In the genomic region with DNA sequence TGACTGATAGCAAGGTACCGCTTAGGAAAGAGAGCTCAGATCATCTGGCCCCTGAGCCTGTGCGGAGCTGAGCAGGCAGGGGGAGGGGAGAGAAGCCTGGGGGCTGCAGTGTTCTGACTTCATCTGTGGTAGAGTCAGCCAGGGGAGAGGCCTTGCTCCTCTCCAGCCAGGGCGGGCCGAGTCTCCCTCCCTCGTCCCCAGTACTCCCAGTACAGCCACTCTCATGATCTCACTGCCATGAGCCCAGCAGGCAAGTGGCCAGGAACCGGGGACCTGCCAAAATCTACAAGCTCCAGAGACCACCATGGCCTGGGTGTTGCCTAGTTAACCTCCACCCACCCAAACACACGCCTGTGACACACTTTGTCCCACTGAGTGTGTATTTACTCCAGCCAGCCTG, we compare ENCODE assay signal across 8 mouse cellular contexts. TPM values are rescaled to one million over a fixed set of nuclear protein-coding genes. Genes with fewer than 3 reads are reported as not detected.
DNase-seq lines count a peak whose midpoint lies in the region; ATAC-seq lines count a peak whose summit lies in the region.

No protein-coding gene starts in this region.

- peak; percentile 38 for DNase-seq in kidney, postnatal 10 days
- DNase-seq in kidney, postnatal 36 days: no peak
- DNase-seq in embryonic facial prominence, embryonic 10.5 days (ENCODE audit: low spot score): no peak
- peak; percentile 67 for DNase-seq in heart, adult 8-10 months (ENCODE audit: low spot score)
- no peak for DNase-seq in kidney, adult 11 months
- DNase-seq in layer of hippocampus, postnatal 25 days (ENCODE audit: extremely low spot score in 1 of 2, low spot score in 1 of 2): no peak
- DNase-seq in left cerebral cortex, postnatal 36 days (ENCODE audit: low spot score in 2 of 2): no peak

- H3K4me2 ChIP-seq in lung, embryonic 16.5 days (ENCODE audit: low read depth, low read length): no peak overlapping the region

- H3K4me3 ChIP-seq in embryonic facial prominence, embryonic 10.5 days: no peak overlapping the region
- H3K4me3 ChIP-seq in lung, embryonic 16.5 days (ENCODE audit: low read length): no peak overlapping the region

- H3K27ac ChIP-seq in embryonic facial prominence, embryonic 10.5 days (replicated peaks): peak overlapping the region; percentile 74
- H3K27ac ChIP-seq in lung, embryonic 16.5 days (ENCODE audit: low read length): peak overlapping the region; percentile 34; the same call in 1 of the 2 replicates

- ATAC-seq in lung, embryonic 16.5 days (ENCODE audit: low read depth): no peak; the same call in 1 of the 2 replicates

- H3K4me1 ChIP-seq in embryonic facial prominence, embryonic 10.5 days: peaks cover 59% of the 10 kb centered on the region
- peaks cover 41% of the 10 kb centered on the region for H3K4me1 ChIP-seq in lung, embryonic 16.5 days (replicated peaks; ENCODE audit: control insufficient read depth, insufficient read depth, low read length)

- intact Hi-C loops in left cerebral cortex, postnatal 36 days (cut with DNase I): no loop called here

- no peaks in the 10 kb centered on the region for H3K9me3 ChIP-seq in embryonic facial prominence, embryonic 10.5 days
- H3K9me3 ChIP-seq in lung, embryonic 16.5 days (ENCODE audit: control insufficient read depth, low read length): peaks cover 2% of the 10 kb centered on the region; the same call in 1 of the 2 replicates

- no peaks in the 10 kb centered on the region for H3K27me3 ChIP-seq in embryonic facial prominence, embryonic 10.5 days (replicated peaks; ENCODE audit: low read depth, poor library complexity, severe bottlenecking)
- H3K27me3 ChIP-seq in lung, embryonic 16.5 days (ENCODE audit: control insufficient read depth, insufficient read depth, low read depth, low read length): no peaks in the 10 kb centered on the region

- no peaks in the 10 kb centered on the region for H3K36me3 ChIP-seq in embryonic facial prominence, embryonic 10.5 days (replicated peaks)
- no peaks in the 10 kb centered on the region for H3K36me3 ChIP-seq in lung, embryonic 16.5 days (ENCODE audit: control insufficient read depth, insufficient read depth, low read length)

- peak overlapping the region; percentile 21; the same call in 1 of the 2 replicates for H3K9ac ChIP-seq in lung, embryonic 16.5 days (ENCODE audit: low read length)

- whole genome bisulfite sequencing in embryonic facial prominence, embryonic 10.5 days: 52% methylated on average over 7 of the region's 7 CpGs
- 42% methylated on average over 7 of the region's 7 CpGs for WGBS in lung, embryonic 16.5 days

RNA-seq across cellular contexts. Expression of a gene that starts 29.1 kb away (rescaled TPM):
- polyA plus RNA-seq in embryonic facial prominence, embryonic 10.5 days (2016; fragmentation: Nextera tagmentation; extraction: Ambion mirVana): 152 and 154 TPM in 2 replicates
- 100 to 1,000 TPM; 144 to 157 (median 149) TPM for total RNA-seq in heart, adult 8-10 months (2022)
- polyA plus RNA-seq in lung, embryonic 16.5 days (2015; fragmentation: Nextera tagmentation; extraction: Ambion mirVana): 134 and 138 TPM in 2 replicates
- 10 to 100 TPM; 80.9 to 81.4 TPM for total RNA-seq in layer of hippocampus, postnatal 25 days (2021)
- total RNA-seq in left cerebral cortex, postnatal 36 days (2021): 10 to 100 TPM; 84.1 to 88.9 TPM

RNA-seq across cellular contexts. Expression of a gene that starts 49.5 kb away (rescaled TPM):
- 2.1 and 2.3 TPM in 2 replicates for polyA plus RNA-seq in embryonic facial prominence, embryonic 10.5 days (2016; fragmentation: Nextera tagmentation; extraction: Ambion mirVana)
- total RNA-seq in heart, adult 8-10 months (2022): 100 to 1,000 TPM; 195 to 267 (median 235) TPM
- 4.5 and 5.7 TPM in 2 replicates for polyA plus RNA-seq in lung, embryonic 16.5 days (2015; fragmentation: Nextera tagmentation; extraction: Ambion mirVana)
- 10 to 100 TPM; 56.3 to 62.8 TPM for total RNA-seq in layer of hippocampus, postnatal 25 days (2021)
- total RNA-seq in left cerebral cortex, postnatal 36 days (2021): 100 to 1,000 TPM in 1 of 2 experiments, 10 to 100 TPM in 1; 70.0 to 117 TPM

Comparison
In these comparisons a context has a peak if more than half of its experiments do, and no peak if none do; other contexts are left out.
1. DNase-seq: peak in kidney, postnatal 10 days (single experiment) and heart, adult 8-10 months (single experiment); none in kidney, postnatal 36 days (0 of 2), embryonic facial prominence, embryonic 10.5 days (single experiment), kidney, adult 11 months (single experiment), layer of hippocampus, postnatal 25 days (0 of 2) and left cerebral cortex, postnatal 36 days (0 of 2).